Mouse (Mus musculus): ENCODE results near the gene Fam57a.
A peak's percentile ranks its signal among the peaks of the same experiment; 100 is the strongest.

Fam57a gene

GRCm38 (mm10) chr11:76179495-76180145, at the start of gene Fam57a, which contains the start of gene Vps53:
Fam57a (plus strand) TSS chr11:76179671.
Vps53 (minus strand) TSS chr11:76179647.
- peak; percentile 76 for DNase-seq (ENCODE audit: low read depth, low spot score)

- no peak for DNase-seq (ENCODE audit: low read depth, low spot score)
Measured at GRCm38 (mm10) chr11:76130859-76131258, 48.6 kb upstream of the Fam57a start.

- DNase-seq (ENCODE audit: low read depth, low spot score): no peak
Measured at GRCm38 (mm10) chr11:76135641-76136437, 43.6 kb upstream of the Fam57a start.

- no peak for DNase-seq (ENCODE audit: low read depth, low spot score)
Measured at GRCm38 (mm10) chr11:76137996-76138395, 41.5 kb upstream of the Fam57a start.

GRCm38 (mm10) chr11:76144386-76144785, 35.1 kb upstream of the Fam57a start:
- no peak for DNase-seq (ENCODE audit: low read depth, low spot score)

- DNase-seq (ENCODE audit: low read depth, low spot score): no peak
Measured at GRCm38 (mm10) chr11:76145169-76145568, 34.3 kb upstream of the Fam57a start.

GRCm38 (mm10) chr11:76146187-76147010, 33.1 kb upstream of the Fam57a start:
- no peak for DNase-seq (ENCODE audit: low read depth, low spot score)

GRCm38 (mm10) chr11:76148055-76149008, 31.1 kb upstream of the Fam57a start:
- no peak for DNase-seq (ENCODE audit: low read depth, low spot score)

- no peak for DNase-seq (ENCODE audit: low read depth, low spot score)
Measured at GRCm38 (mm10) chr11:76150980-76151379, 28.5 kb upstream of the Fam57a start.

GRCm38 (mm10) chr11:76153236-76153951, 26.1 kb upstream of the Fam57a start:
- no peak for DNase-seq (ENCODE audit: low read depth, low spot score)

GRCm38 (mm10) chr11:76154200-76154599, 25.3 kb upstream of the Fam57a start:
- no peak for DNase-seq (ENCODE audit: low read depth, low spot score)

- no peak for DNase-seq (ENCODE audit: low read depth, low spot score)
Measured at GRCm38 (mm10) chr11:76154861-76155260, 24.6 kb upstream of the Fam57a start.

- DNase-seq (ENCODE audit: low read depth, low spot score): no peak
Measured at GRCm38 (mm10) chr11:76158375-76158774, 21.1 kb upstream of the Fam57a start.

- peak; percentile 16 for DNase-seq (ENCODE audit: low read depth, low spot score)
Measured at GRCm38 (mm10) chr11:76160251-76160650, 19.2 kb upstream of the Fam57a start.

- DNase-seq (ENCODE audit: low read depth, low spot score): no peak
Measured at GRCm38 (mm10) chr11:76166657-76167056, 12.8 kb upstream of the Fam57a start.

GRCm38 (mm10) chr11:76167079-76167765, 12.2 kb upstream of the Fam57a start:
- peak; percentile 74 for DNase-seq (ENCODE audit: low read depth, low spot score)

GRCm38 (mm10) chr11:76168976-76169375, 10.5 kb upstream of the Fam57a start:
- DNase-seq (ENCODE audit: low read depth, low spot score): no peak

GRCm38 (mm10) chr11:76170207-76170606, 9.3 kb upstream of the Fam57a start:
- no peak for DNase-seq (ENCODE audit: low read depth, low spot score)

GRCm38 (mm10) chr11:76178726-76179494, 561 bp upstream of the Fam57a start:
- DNase-seq (ENCODE audit: low read depth, low spot score): peak; percentile 32
